Mouse (Mus musculus) forebrain, embryonic 13.5 days (tissue): ENCODE results near the gene Ipmk. TPM values are rescaled to one million over a fixed set of nuclear protein-coding genes. Genes with fewer than 3 reads are reported as not detected.

Experiments
- ATAC-seq: fragments of 200-750 bp; cut with Nextera tagmentation; 2 replicates; pipeline ENCODE4 v1.8.0; 2017
- H3K27ac ChIP-seq: fragments of 300-500 bp; sonication (generic); 2 replicates; pipeline ENCODE4 v1.5.1; 2015; ENCODE audit warnings: inconsistent platforms, mild to moderate bottlenecking, moderate library complexity
- H3K27me3 ChIP-seq: fragments of 300-500 bp; sonication (generic); 2 replicates; pipeline ENCODE4 v1.6.1; 2015; ENCODE audit warnings: mild to moderate bottlenecking, inconsistent platforms
- H3K36me3 ChIP-seq: fragments of 300-500 bp; sonication (generic); 2 replicates; pipeline ENCODE4 v1.6.1; 2015; ENCODE audit warnings: mild to moderate bottlenecking, inconsistent platforms; ENCODE audit not compliant: poor library complexity, severe bottlenecking
- H3K4me1 ChIP-seq: fragments of 300-500 bp; sonication (generic); 2 replicates; pipeline ENCODE4 v1.6.1; 2015; ENCODE audit warnings: inconsistent platforms
- H3K4me2 ChIP-seq: fragments of 300-500 bp; sonication (generic); 2 replicates; pipeline ENCODE4 v1.6.1; 2015; ENCODE audit warnings: inconsistent platforms, mild to moderate bottlenecking, moderate library complexity
- H3K4me3 ChIP-seq: fragments of 300-500 bp; sonication (generic); 2 replicates; pipeline ENCODE4 v1.5.1; 2015; ENCODE audit warnings: mild to moderate bottlenecking, inconsistent platforms
- H3K9ac ChIP-seq: fragments of 300-500 bp; sonication (generic); 2 replicates; pipeline ENCODE4 v1.6.1; 2015; ENCODE audit warnings: mild to moderate bottlenecking, inconsistent platforms
- H3K9me3 ChIP-seq: fragments of 300-500 bp; sonication (generic); replicated peaks from 2 replicates; pipeline ENCODE4 v1.6.1; 2016; ENCODE audit warnings: inconsistent platforms
- WGBS: fragments of 180-500 bp; shearing (Covaris S2); methylation state at CpG from one replicate; pipeline ENCODE4 v1.1.7; 2015; 5-methylcytosine and 5-hydroxymethylcytosine counted together
- polyA plus RNA-seq: library from polyadenylated mRNA; unstranded; fragments of >200 nt; fragmentation: Nextera tagmentation; extraction: Ambion mirVana; gene quantifications from 2 replicates; pipeline ENCODE4 v1.2.1, GENCODE M21; 2015

Gene Ipmk
- polyA plus RNA-seq, 1 experiment from 2014 or later = 15.1 TPM

- Histone ChIP-seq H3K4me2 (no peak overlapping the region), H3K4me1 (no peaks in the 10 kb centered on the region), H3K9me3 (no peaks in the 10 kb centered on the region), H3K9ac (no peak overlapping the region), H3K27me3 (no peaks in the 10 kb centered on the region), H3K27ac (no peak overlapping the region), H3K4me3 (no peak overlapping the region), H3K36me3 (no peaks in the 10 kb centered on the region)
- ATAC-seq = no peak
- WGBS = 87% methylated on average over 5 of the region's 5 CpGs
Measured at GRCm38 (mm10) chr10:71409948-71410347, 62.4 kb downstream of the Ipmk start.

- H3K9ac ChIP-seq = no peak overlapping the region
- no peak overlapping the region for H3K4me3 ChIP-seq
- H3K4me1 ChIP-seq = no peaks in the 10 kb centered on the region
- no peak for ATAC-seq
- H3K27me3 ChIP-seq = no peaks in the 10 kb centered on the region
- 91% methylated on average over 12 of the region's 12 CpGs for WGBS
- no peaks in the 10 kb centered on the region for H3K36me3 ChIP-seq
- no peak overlapping the region for H3K4me2 ChIP-seq
- H3K9me3 ChIP-seq = no peaks in the 10 kb centered on the region
- no peak overlapping the region for H3K27ac ChIP-seq
Measured at GRCm38 (mm10) chr10:71413401-71413800, 65.8 kb downstream of the Ipmk start.

DNA sequence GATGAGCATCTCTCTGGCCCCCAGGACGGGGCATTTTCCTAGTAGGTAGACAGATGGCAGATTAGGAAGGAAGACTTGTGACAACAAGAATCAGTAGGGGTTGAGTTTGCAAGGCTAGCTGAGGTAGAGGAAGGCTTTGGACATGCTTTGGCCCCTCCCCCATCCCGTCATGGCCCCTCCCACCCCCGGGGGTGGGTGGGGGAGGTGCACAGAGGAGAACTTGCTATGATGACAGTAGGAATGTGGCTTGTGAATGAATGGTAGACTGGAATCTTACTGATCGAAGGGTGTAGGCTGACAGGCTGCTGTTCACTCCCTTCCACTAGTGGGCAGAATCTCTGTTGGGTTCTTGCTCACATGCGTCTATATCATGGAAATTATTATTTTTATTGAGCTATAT, 74.0 kb downstream of the Ipmk start:
- Histone ChIP-seq H3K4me1 (0 out of 2 replicates have a peak, but pooled peaks cover 4% of the 10 kb centered on the region), H3K27ac (no peak overlapping the region), H3K9me3 (no peaks in the 10 kb centered on the region), H3K36me3 (no peaks in the 10 kb centered on the region), H3K4me3 (no peak overlapping the region), H3K9ac (no peak overlapping the region), H3K27me3 (no peaks in the 10 kb centered on the region), H3K4me2 (no peak overlapping the region)
- 70% methylated on average over 5 of the region's 5 CpGs for WGBS
- peak; percentile 41; the same call in 1 of the 2 replicates for ATAC-seq

- Histone ChIP-seq H3K9me3 (no peaks in the 10 kb centered on the region), H3K27me3 (no peaks in the 10 kb centered on the region), H3K9ac (no peak overlapping the region), H3K4me1 (peaks cover 10% of the 10 kb centered on the region; the same call in 1 of the 2 replicates), H3K27ac (no peak overlapping the region), H3K4me3 (no peak overlapping the region), H3K36me3 (no peaks in the 10 kb centered on the region), H3K4me2 (no peak overlapping the region)
- 43% methylated on average over 14 of the region's 14 CpGs for WGBS
- ATAC-seq = peak; percentile 34
Measured at GRCm38 (mm10) chr10:71422047-71423037, 74.8 kb downstream of the Ipmk start.

GRCm38 (mm10) chr10:71426740-71427139, 79.2 kb downstream of the Ipmk start:
- no peaks in the 10 kb centered on the region for H3K27me3 ChIP-seq
- 0 out of 2 replicates have a peak overlapping the region, but pooled peaks have one; percentile 26 for H3K27ac ChIP-seq
- H3K36me3 ChIP-seq = no peaks in the 10 kb centered on the region
- peaks cover 12% of the 10 kb centered on the region; the same call in 1 of the 2 replicates for H3K4me1 ChIP-seq
- no peak overlapping the region for H3K4me2 ChIP-seq
- H3K9me3 ChIP-seq = peaks cover 6% of the 10 kb centered on the region; the same call in 1 of the 2 replicates
- no peak overlapping the region for H3K4me3 ChIP-seq
- peak; percentile 60; the same call in 1 of the 2 replicates for ATAC-seq
- whole genome bisulfite sequencing = 52% methylated on average over 6 of the region's 6 CpGs
- H3K9ac ChIP-seq = no peak overlapping the region

DNA sequence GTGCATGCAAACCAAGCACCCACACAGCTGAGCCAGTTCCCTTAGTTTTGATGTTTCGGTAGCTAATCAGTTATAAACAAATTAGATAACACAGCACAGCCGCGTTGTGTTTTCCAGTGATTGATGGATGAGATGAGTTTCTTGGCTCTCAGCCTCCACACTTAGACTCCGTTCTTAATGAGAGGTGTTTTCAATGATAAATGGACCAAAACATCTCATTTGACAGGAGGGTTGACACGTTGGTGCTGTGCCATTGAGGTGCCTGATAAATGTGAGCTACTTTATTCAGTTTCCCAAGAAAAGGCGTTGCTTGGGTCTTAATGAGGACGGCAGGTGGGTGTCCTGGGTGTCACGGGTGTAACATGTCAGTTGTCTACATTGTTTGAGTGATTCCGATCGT, 79.8 kb downstream of the Ipmk start:
- WGBS = 56% methylated on average over 10 of the region's 10 CpGs

DNA sequence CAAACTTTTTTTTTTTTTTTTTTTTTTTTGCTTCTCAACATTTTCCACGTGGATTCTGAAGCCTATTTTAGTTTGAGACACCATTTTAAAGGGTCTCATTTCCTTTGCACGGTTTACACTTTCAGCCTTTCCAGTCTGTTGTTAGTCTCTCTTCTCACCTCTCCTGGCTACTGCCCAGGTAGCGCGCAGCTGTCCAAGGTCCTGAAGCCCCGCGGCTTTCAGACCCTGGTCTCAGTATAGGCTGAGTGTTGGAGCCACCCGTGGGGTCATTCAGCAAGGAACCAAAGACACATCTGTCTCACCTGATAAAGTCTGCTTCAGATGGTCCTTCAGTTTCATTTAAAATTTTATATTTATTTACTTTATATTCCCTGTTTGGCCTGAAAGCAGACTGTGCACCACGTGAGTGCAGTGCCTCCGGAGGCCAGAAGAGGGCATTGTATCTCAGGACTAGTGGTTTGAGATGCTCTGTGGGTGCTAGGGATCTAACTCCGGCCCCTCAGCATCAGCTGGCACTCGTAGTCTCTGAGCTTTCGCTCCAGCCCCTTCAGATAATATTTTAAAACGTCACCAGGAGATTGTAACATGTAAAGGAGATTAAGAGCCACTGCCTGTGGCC, 80.8 kb downstream of the Ipmk start:
- WGBS = 68% methylated on average over 13 of the region's 13 CpGs
- ATAC-seq = no peak
- H3K4me2 ChIP-seq = no peak overlapping the region

More for the DNA sequence above, 79.8 kb downstream of the Ipmk start:
- H3K4me3 ChIP-seq = no peak overlapping the region
- H3K4me2 ChIP-seq = no peak overlapping the region
- peaks cover 12% of the 10 kb centered on the region; the same call in 1 of the 2 replicates for H3K4me1 ChIP-seq
- H3K9me3 ChIP-seq = peaks cover 6% of the 10 kb centered on the region; the same call in 1 of the 2 replicates
- H3K27me3 ChIP-seq = no peaks in the 10 kb centered on the region
- H3K9ac ChIP-seq = no peak overlapping the region
- H3K36me3 ChIP-seq = no peaks in the 10 kb centered on the region
- peak overlapping the region; percentile 26; the same call in 1 of the 2 replicates for H3K27ac ChIP-seq
- peak; percentile 22; the same call in 1 of the 2 replicates for ATAC-seq

GRCm38 (mm10) chr10:71430661-71431060, 83.1 kb downstream of the Ipmk start:
- H3K9me3 ChIP-seq = peaks cover 6% of the 10 kb centered on the region; the same call in 1 of the 2 replicates
- 91% methylated on average over 6 of the region's 6 CpGs for WGBS
- no peak overlapping the region for H3K4me2 ChIP-seq
- H3K4me1 ChIP-seq = peaks cover 12% of the 10 kb centered on the region; the same call in 1 of the 2 replicates
- no peak for ATAC-seq
- no peak overlapping the region for H3K9ac ChIP-seq
- no peak overlapping the region for H3K4me3 ChIP-seq
- no peaks in the 10 kb centered on the region for H3K36me3 ChIP-seq
- no peak overlapping the region for H3K27ac ChIP-seq
- no peaks in the 10 kb centered on the region for H3K27me3 ChIP-seq

More for the DNA sequence above, 80.8 kb downstream of the Ipmk start:
- no peak overlapping the region for H3K9ac ChIP-seq
- H3K27me3 ChIP-seq = no peaks in the 10 kb centered on the region
- H3K27ac ChIP-seq = no peak overlapping the region
- no peak overlapping the region for H3K4me3 ChIP-seq
- no peaks in the 10 kb centered on the region for H3K36me3 ChIP-seq
- peaks cover 6% of the 10 kb centered on the region; the same call in 1 of the 2 replicates for H3K9me3 ChIP-seq
- peaks cover 12% of the 10 kb centered on the region; the same call in 1 of the 2 replicates for H3K4me1 ChIP-seq

- no peak overlapping the region for H3K4me3 ChIP-seq
- no peaks in the 10 kb centered on the region for H3K36me3 ChIP-seq
- no peaks in the 10 kb centered on the region for H3K9me3 ChIP-seq
- no peak overlapping the region for H3K27ac ChIP-seq
- no peaks in the 10 kb centered on the region for H3K4me1 ChIP-seq
- no peak overlapping the region for H3K4me2 ChIP-seq
- ATAC-seq = no peak
- no peaks in the 10 kb centered on the region for H3K27me3 ChIP-seq
- H3K9ac ChIP-seq = no peak overlapping the region
Measured at GRCm38 (mm10) chr10:71443086-71443485, 95.5 kb downstream of the Ipmk start.

- Histone ChIP-seq H3K27ac (no peak overlapping the region), H3K36me3 (no peaks in the 10 kb centered on the region), H3K27me3 (no peaks in the 10 kb centered on the region), H3K4me3 (no peak overlapping the region), H3K9ac (no peak overlapping the region), H3K4me2 (no peak overlapping the region), H3K9me3 (0 out of 2 replicates have a peak, but pooled peaks cover 5% of the 10 kb centered on the region), H3K4me1 (no peaks in the 10 kb centered on the region)
- 80% methylated on average over 8 of the region's 8 CpGs for WGBS
- no peak for ATAC-seq
Measured at GRCm38 (mm10) chr10:71447661-71448060, 100.1 kb downstream of the Ipmk start.

DNA sequence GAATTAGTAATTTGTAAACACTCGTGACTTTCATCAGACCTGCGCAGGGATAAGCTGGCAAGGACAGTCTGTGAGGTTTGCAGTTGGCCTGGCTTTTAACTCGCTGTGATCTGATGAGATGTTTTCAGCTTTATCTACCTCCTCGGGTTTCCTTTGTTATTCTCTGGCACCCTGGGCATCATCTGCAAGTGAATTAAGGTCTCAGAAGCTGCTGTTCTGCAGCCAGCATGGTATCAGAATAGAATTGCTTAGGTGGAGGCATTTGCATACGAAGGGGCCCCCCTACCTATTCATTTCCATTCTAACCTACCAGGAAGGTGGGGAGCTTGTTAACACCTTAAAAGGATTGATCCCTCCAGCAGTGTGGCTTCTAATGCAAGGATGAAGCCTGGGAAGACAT, 100.7 kb downstream of the Ipmk start:
- WGBS = 62% methylated on average over 5 of the region's 5 CpGs
- no peak overlapping the region for H3K4me3 ChIP-seq
- no peak for ATAC-seq

GRCm38 (mm10) chr10:71455355-71455754, 107.8 kb downstream of the Ipmk start:
- Histone ChIP-seq H3K27me3 (no peaks in the 10 kb centered on the region), H3K4me2 (no peak overlapping the region), H3K9me3 (no peaks in the 10 kb centered on the region), H3K4me3 (no peak overlapping the region), H3K27ac (no peak overlapping the region), H3K36me3 (no peaks in the 10 kb centered on the region), H3K4me1 (no peaks in the 10 kb centered on the region), H3K9ac (no peak overlapping the region)
- no peak for ATAC-seq
- WGBS = 75% methylated on average over 3 of the region's 3 CpGs

More for the DNA sequence above, 100.7 kb downstream of the Ipmk start:
- Histone ChIP-seq H3K9me3 (0 out of 2 replicates have a peak, but pooled peaks cover 5% of the 10 kb centered on the region), H3K9ac (no peak overlapping the region), H3K27me3 (no peaks in the 10 kb centered on the region), H3K4me2 (no peak overlapping the region), H3K4me1 (no peaks in the 10 kb centered on the region), H3K36me3 (no peaks in the 10 kb centered on the region), H3K27ac (no peak overlapping the region)
